In genomic region chr2:17711216-17711615, GRCm38 (mm10) we compare ENCODE assay signal across 22 mouse cellular contexts.
"Had no signal": no experiment of that assay in that cellular context is flagged by ENCODE, and none has a peak within 500 bp of the region (broad histone marks: within the 10 kb centered on the region; RNA-seq: fewer than 3 reads in every experiment).

No protein-coding gene starts in this region.

- H3K4me3 ChIP-seq: gastrocnemius, adult 2 months; heart, adult 2 months; hindbrain, embryonic 10.5 days; hindbrain, embryonic 12.5 days; intestine, embryonic 15.5 days; left cerebral cortex, adult 2 months; limb, embryonic 10.5 days; limb, embryonic 12.5 days; liver, embryonic 13.5 days; liver, embryonic 15.5 days had no signal

- H3K27ac ChIP-seq: gastrocnemius, adult 2 months; heart, adult 2 months; hindbrain, embryonic 10.5 days; hindbrain, embryonic 12.5 days; hindbrain, embryonic 14.5 days; intestine, embryonic 15.5 days; limb, embryonic 10.5 days; limb, embryonic 12.5 days; liver, embryonic 13.5 days; liver, embryonic 15.5 days had no signal

- DNase-seq: gastrocnemius, adult 2 months; gastrocnemius, postnatal 10 days; gastrocnemius, postnatal 25 days; heart, adult 2 months; heart, postnatal 10 days; heart, postnatal 4 days; kidney, adult 18-20 months; kidney, adult 8-10 months; kidney, postnatal 10 days; kidney, postnatal 25 days; kidney, postnatal 4 days; liver; liver, embryonic 13.5 days; liver, postnatal 0 days had no signal
